Mouse (Mus musculus) heart, postnatal 0 days (tissue): ENCODE data around the gene Rspo4. TPM values are rescaled to one million over a fixed set of nuclear protein-coding genes. Genes with fewer than 3 reads are reported as not detected.

Experiments
- ATAC-seq: fragments of 200-750 bp; cut with Nextera tagmentation; 2 replicates; pipeline ENCODE4 v1.8.0; 2017; ENCODE audit warnings: low read depth, moderate number of reproducible peaks, moderate library complexity; ENCODE audit not compliant: insufficient read depth
- DNase-seq: peaks from one replicate; pipeline ENCODE4 v3.0.0-alpha.2; 2016; ENCODE audit warnings: low spot score
- H3K27ac ChIP-seq: fragments of 300-500 bp; sonication (generic); 2 replicates; pipeline ENCODE4 v1.5.1; 2014; ENCODE audit warnings: low read depth, mild to moderate bottlenecking
- H3K27me3 ChIP-seq: fragments of 300-500 bp; sonication (generic); 2 replicates; pipeline ENCODE4 v1.6.1; 2014; ENCODE audit warnings: low read length, mixed read lengths; ENCODE audit not compliant: control insufficient read depth, insufficient read depth
- H3K36me3 ChIP-seq: fragments of 300-500 bp; sonication (generic); replicated peaks from 2 replicates; pipeline ENCODE4 v1.6.1; 2014; ENCODE audit warnings: low read length, mixed read lengths; ENCODE audit not compliant: control insufficient read depth, insufficient read depth
- H3K4me1 ChIP-seq: fragments of 300-500 bp; sonication (generic); 2 replicates; pipeline ENCODE4 v1.6.1; 2014; ENCODE audit warnings: antibody characterized with exemption; ENCODE audit not compliant: control insufficient read depth, insufficient read depth
- H3K4me2 ChIP-seq: fragments of 300-500 bp; sonication (generic); 2 replicates; pipeline ENCODE4 v1.6.1; 2014; ENCODE audit warnings: low read depth, mild to moderate bottlenecking, low read length, moderate library complexity
- H3K4me3 ChIP-seq: fragments of 300-500 bp; sonication (generic); 2 replicates; pipeline ENCODE4 v1.5.1; 2014; ENCODE audit warnings: low read depth, low read length
- H3K9ac ChIP-seq: fragments of 300-500 bp; sonication (generic); replicated peaks from 2 replicates; pipeline ENCODE4 v1.6.1; 2014; ENCODE audit warnings: low read depth, low read length, mixed read lengths
- H3K9me3 ChIP-seq: fragments of 300-500 bp; sonication (generic); replicated peaks from 2 replicates; pipeline ENCODE4 v1.6.1; 2016; ENCODE audit warnings: low read length; ENCODE audit not compliant: control insufficient read depth
- CTCF ChIP-seq: IDR thresholded peaks from 2 replicates; pipeline ENCODE4 v1.5.1; 2016; ENCODE audit warnings: antibody characterized with exemption, control low read depth, low read depth
- EP300 ChIP-seq: IDR thresholded peaks from 2 replicates; pipeline ENCODE4 v1.6.1; 2016; ENCODE audit warnings: antibody characterized with exemption, low read depth
- whole genome bisulfite sequencing: fragments of 180-500 bp; shearing (Covaris S2); extraction: QIAGEN DNeasy Blood & Tissue Kit; methylation state at CpG from one replicate; pipeline ENCODE4 v1.1.7; 2014; 5-methylcytosine and 5-hydroxymethylcytosine counted together
- polyA plus RNA-seq: library from polyadenylated mRNA; unstranded; fragments of >200 nt; fragmentation: Nextera tagmentation; extraction: Ambion mirVana; gene quantifications from 2 replicates; pipeline ENCODE4 v1.2.1, GENCODE M21; 2015
- total RNA-seq: library from RNA; depleted of rRNA; stranded (reverse); fragments of >200 nt; gene quantifications from 2 replicates; pipeline ENCODE4 v1.2.3, GENCODE M21; 2014; ENCODE audit warnings: low replicate concordance; rRNA removed

Gene Rspo4
- total and polyA plus RNA-seq, 2 experiments from 2014 or later, result not detected

DNA sequence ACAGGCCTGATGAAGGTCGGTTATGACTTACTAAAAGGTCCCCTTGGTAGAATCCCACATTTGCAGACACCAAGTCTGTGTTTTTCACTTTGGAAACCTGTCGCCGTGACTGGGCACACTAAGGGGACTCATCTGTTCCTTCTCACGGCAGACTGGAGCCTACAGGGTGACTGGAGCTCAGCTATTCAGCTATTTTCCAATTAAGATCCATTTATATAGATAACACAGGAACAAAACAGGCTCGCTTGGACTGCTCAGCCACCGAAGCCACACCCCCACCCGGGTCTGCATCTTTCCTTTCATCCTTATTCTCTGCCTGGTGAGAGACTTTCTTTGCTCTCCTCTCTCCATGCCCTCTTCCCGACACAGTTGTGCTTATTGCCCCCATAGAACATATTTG is 78.3 kb downstream of the Rspo4 start:
- H3K36me3 ChIP-seq, result no peaks in the 10 kb centered on the region
- H3K9me3 ChIP-seq, result no peaks in the 10 kb centered on the region
- ATAC-seq (no peak), DNase-seq (no peak)
- H3K27ac ChIP-seq, result no peak overlapping the region
- H3K27me3 ChIP-seq, result no peaks in the 10 kb centered on the region
- H3K4me1 ChIP-seq, result peaks cover 18% of the 10 kb centered on the region
- no peak overlapping the region for H3K4me3 ChIP-seq
- no peak overlapping the region for H3K4me2 ChIP-seq
- no peak overlapping the region for H3K9ac ChIP-seq
- 75% methylated on average over 8 of the region's 8 CpGs for WGBS
- TF ChIP-seq EP300, result no peak
- no peak for TF ChIP-seq CTCF

DNA sequence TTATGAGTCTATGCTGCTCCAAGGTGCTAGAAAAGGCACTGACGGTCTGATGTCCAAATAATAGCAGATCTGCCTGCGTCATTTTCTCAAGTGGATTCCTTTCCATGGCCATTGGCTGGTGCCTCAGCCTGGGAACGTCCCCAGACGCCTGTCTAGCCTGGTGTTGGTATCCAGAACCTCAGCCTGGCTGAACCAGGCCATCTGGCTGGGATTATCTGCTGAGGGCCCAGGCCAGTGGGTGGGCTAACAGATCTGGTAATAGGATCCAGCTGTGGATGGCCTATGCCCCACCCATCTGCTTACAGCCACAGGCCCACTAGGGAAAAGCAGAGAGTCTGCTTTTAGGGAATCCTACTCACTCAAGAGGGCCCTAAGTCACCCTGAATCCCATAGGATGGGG is 78.9 kb downstream of the Rspo4 start:
- H3K4me2 ChIP-seq, result no peak overlapping the region
- H3K4me3 ChIP-seq, result no peak overlapping the region
- H3K4me1 ChIP-seq, result peaks cover 18% of the 10 kb centered on the region
- H3K9ac ChIP-seq, result no peak overlapping the region
- H3K36me3 ChIP-seq, result no peaks in the 10 kb centered on the region
- 55% methylated on average over 4 of the region's 4 CpGs for WGBS
- no peak for ATAC-seq
- no peaks in the 10 kb centered on the region for H3K27me3 ChIP-seq
- no peak overlapping the region for H3K27ac ChIP-seq
- DNase-seq, result no peak
- H3K9me3 ChIP-seq, result no peaks in the 10 kb centered on the region
- TF ChIP-seq EP300 (no peak), CTCF (no peak)

Other genes starting within 250 kb of the Rspo4 start
- 0.11 and 0.15 TPM in 2 replicates for gene Snph, start 210.3 kb upstream of the Rspo4 start, total RNA-seq
- gene Snph, start 210.3 kb upstream of the Rspo4 start, polyA plus RNA-seq, result 0.05 TPM in 1 of 2 replicates, not detected in the other
- not detected in 2 replicates for gene Rad21l, start 174.4 kb upstream of the Rspo4 start, total RNA-seq
- gene Rad21l, start 174.4 kb upstream of the Rspo4 start, polyA plus RNA-seq, result not detected in 2 replicates
- 1.2 and 1.6 TPM in 2 replicates for gene Tmem74b, start 140.9 kb upstream of the Rspo4 start, total RNA-seq
- 3.6 and 3.8 TPM in 2 replicates for gene Tmem74b, start 140.9 kb upstream of the Rspo4 start, polyA plus RNA-seq
- 32.3 and 37.6 TPM in 2 replicates for gene Psmf1, start 98.7 kb upstream of the Rspo4 start, total RNA-seq
- gene Psmf1, start 98.7 kb upstream of the Rspo4 start, polyA plus RNA-seq, result 31.4 and 32.6 TPM in 2 replicates
- gene Angpt4, start 68.3 kb downstream of the Rspo4 start, total RNA-seq, result 1.7 TPM in 1 of 2 replicates, not detected in the other
- gene Angpt4, start 68.3 kb downstream of the Rspo4 start, polyA plus RNA-seq, result 0.10 and 0.12 TPM in 2 replicates
- 3.0 and 11.7 TPM in 2 replicates for gene Fam110a, start 137.3 kb downstream of the Rspo4 start, total RNA-seq
- gene Fam110a, start 137.3 kb downstream of the Rspo4 start, polyA plus RNA-seq, result 5.7 and 6.2 TPM in 2 replicates
- gene Slc52a3, start 153.6 kb downstream of the Rspo4 start, total RNA-seq, result 6.6 TPM in 1 of 2 replicates, not detected in the other
- gene Slc52a3, start 153.6 kb downstream of the Rspo4 start, polyA plus RNA-seq, result 0.44 and 0.68 TPM in 2 replicates
- not detected in 2 replicates for gene Scrt2, start 238.6 kb downstream of the Rspo4 start, total RNA-seq
- gene Scrt2, start 238.6 kb downstream of the Rspo4 start, polyA plus RNA-seq, result not detected in 2 replicates